Mouse (Mus musculus) urinary bladder, postnatal 10 days (tissue): ENCODE measurements around the gene Zfp317.
"Not testable (repeated sequence)": the region's sequence is repeated elsewhere in the genome, so short reads cannot be mapped to it uniquely, and the experiment has no call there.

Source experiments
- DNase-seq: peaks from one replicate; pipeline ENCODE4 v3.0.0; 2022; ENCODE audit warnings: low spot score

Zfp317 gene

DNA sequence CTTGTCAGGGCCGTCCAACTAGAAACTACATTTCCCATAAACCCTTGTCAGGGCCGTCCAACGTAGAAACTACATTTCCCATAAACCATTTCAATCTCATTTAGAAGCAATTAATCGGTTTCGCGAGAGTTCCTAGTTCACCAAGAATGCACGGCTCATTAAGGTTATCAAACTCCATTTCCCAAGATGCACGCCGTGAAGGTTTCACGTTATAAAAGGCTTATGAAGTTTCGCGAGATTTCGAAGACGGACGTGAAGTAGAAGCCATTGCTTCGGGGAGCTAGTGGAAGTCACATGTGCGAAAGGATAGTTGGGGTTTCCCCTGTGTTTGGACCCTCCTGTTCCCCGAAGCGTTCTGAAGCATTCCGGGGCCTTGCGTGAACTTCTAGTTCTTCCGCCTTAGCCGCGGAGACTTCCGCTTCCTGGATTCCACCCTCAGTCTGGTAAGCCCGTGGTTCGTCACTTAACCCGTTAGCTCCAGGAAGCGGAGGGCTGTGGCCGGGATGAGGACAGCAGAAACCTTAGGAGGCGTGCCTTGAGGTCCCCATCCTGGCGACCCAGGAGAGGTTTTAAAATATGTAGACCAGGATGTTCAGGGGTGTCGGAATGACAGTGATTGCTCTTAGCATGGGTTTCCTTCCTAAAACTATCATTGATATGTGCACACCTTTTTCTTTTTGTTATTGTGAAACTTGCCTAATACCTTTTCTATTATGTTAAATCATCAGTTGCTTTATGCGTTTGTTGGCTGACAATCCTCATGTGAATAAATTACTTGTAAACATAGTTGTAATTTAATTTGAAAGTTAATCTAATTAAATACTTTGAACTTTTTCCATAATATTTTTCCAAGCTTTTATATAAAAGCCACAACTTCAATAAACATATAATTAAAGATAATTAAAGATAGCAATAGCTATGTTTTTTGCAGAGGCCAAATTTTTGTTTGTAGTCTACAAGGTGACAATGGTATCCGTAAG, at the start of gene Zfp317:
Gene Zfp317 (plus strand): TSS at position 260 of the 980 bp plus-strand sequence.
- DNase-seq, result peak; percentile 20

GRCm38 (mm10) chr9:19582317-19582716, 39.6 kb upstream of the Zfp317 start, which contains the start of gene Olfr855:
TSS of gene Olfr855 (plus strand) at chr9:19582617.
- DNase-seq, result no peak

GRCm38 (mm10) chr9:19621297-19621696, 605 bp upstream of the Zfp317 start:
- DNase-seq, result no peak

- no peak for DNase-seq
Measured at GRCm38 (mm10) chr9:19629574-19629973, 7.7 kb downstream of the Zfp317 start.

GRCm38 (mm10) chr9:19645193-19645592, 23.3 kb downstream of the Zfp317 start:
- DNase-seq, result no peak

GRCm38 (mm10) chr9:19690281-19690680, 68.4 kb downstream of the Zfp317 start:
- DNase-seq, result no peak

- DNase-seq, result no peak
Measured at GRCm38 (mm10) chr9:19691426-19691825, 69.5 kb downstream of the Zfp317 start.

DNA sequence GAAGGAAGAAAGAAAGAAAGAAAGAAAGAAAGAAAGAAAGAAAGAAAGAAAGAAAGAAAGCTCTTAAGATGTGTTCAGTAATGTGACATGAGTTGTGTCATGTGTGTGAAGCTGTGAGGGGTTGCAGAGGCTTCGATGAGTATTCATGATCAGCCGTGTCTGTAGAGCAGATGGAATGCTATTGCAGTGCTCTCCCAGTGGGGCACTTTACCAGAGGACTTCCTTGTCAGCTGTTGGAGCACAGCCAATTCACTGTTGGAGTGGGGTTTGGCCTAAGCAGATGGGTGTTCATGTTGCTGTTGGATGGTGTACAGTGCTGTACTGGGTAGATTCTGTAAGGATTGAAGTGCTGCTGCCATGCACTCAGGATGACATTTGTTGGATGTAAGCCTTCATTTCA, 70.5 kb downstream of the Zfp317 start:
- DNase-seq, result no peak

DNA sequence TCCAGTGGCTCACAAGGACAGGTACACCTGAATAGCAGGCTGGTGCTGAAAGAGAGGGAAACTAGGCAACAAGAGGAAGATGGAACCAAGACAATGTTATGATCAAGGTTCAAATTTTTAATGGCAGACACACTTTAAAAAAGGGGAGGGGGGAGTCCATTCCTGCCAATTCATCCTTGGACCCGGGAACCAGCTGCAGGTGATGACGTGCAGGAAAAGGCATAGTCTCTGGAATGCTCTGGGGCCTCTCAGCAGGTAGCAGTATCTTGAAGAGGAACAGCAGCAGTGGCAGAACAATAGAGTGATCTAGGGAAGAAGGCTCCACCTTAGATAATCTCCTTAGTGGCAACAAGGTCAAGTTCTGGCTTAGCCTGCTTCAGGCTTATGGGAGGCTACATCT, 72.4 kb downstream of the Zfp317 start:
- DNase-seq, result not testable (repeated sequence)

GRCm38 (mm10) chr9:19694898-19695379, 73.0 kb downstream of the Zfp317 start:
- not testable (repeated sequence) for DNase-seq
